Mouse (Mus musculus) ES-E14 (cell line): ENCODE measurements around the gene Mthfd2.

ENCODE experiments used
- HCFC1 ChIP-seq: IDR thresholded peaks from 2 replicates; pipeline ENCODE4 v1.6.1; 2012; ENCODE audit warnings: low read length, inconsistent platforms, borderline replicate concordance; ENCODE audit not compliant: insufficient read depth
- MAFK ChIP-seq: IDR thresholded peaks from 2 replicates; pipeline ENCODE4 v1.6.1; 2014; ENCODE audit warnings: mild to moderate bottlenecking, low read depth, low read length, inconsistent platforms; ENCODE audit not compliant: insufficient read depth
- ZNF384 ChIP-seq: IDR thresholded peaks from 2 replicates; pipeline ENCODE4 v1.6.1; 2012; ENCODE audit warnings: low read depth, low read length, inconsistent platforms

GRCm38 (mm10) chr6:83267616-83268015, 58.1 kb downstream of the Mthfd2 start:
- TF ChIP-seq HCFC1 (no peak), MAFK (no peak), ZNF384 (no peak)
